Mouse (Mus musculus) gastrocnemius, postnatal 14 days (tissue): ENCODE measurements at regions not wholly inside any gene's neighbourhood (a gene's known extent, or its start where the extent isn't known, plus 50 kb on each side); places are given as distances from the start of the nearest gene placed in this dataset.

Experiments
- DNase-seq: peaks from one replicate; pipeline ENCODE4 v3.0.0; 2021; ENCODE audit warnings: mixed read lengths
- intact Hi-C: fragments of 180-260 bp; cut with DNase I; formaldehyde crosslinking; loops from one replicate; pipeline ENCODE4 v1.15.1; 2025; ENCODE audit warnings: low total_unique reads

DNA sequence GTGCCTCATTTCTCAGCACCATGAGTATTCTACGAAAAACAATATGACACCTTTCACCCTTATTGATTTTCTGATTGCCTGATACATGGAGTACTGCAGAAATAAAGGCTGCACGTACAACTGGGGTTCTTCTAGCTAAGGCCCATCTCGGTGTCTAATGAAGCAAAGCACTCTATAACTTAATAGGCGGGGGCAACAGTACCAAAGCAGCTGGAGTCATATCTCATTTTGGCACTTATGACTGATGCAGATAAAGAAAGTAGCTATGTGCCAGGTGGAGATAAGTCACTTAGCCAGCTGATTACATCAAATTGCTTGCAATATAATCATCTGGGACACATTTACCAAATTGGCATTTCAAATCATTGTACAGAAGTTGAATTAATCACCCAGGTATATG lies 73.0 kb upstream of the Lin7a start:
- intact Hi-C loops: no loop called here
- no peak for DNase-seq

DNA sequence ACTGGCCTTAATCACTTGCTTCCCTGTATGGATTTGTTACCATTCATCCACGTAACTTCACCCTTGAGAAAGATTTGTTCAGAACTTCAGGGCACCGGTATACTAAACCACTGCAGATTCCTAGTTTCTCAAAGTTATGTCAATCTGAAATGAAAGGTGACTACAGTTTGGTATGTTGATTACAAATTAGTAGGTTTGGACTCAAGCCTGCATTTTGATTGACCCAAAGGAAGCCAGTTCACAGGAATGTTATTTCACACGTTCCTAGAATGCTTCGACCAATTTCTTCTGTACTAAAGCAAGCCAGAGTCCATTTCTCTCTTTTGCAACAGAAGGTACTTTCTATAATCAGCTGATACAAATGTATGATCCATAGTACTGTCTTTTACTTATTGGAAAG lies 70.4 kb upstream of the Lin7a start:
- intact Hi-C loops: no loop called here
- no peak for DNase-seq

DNA sequence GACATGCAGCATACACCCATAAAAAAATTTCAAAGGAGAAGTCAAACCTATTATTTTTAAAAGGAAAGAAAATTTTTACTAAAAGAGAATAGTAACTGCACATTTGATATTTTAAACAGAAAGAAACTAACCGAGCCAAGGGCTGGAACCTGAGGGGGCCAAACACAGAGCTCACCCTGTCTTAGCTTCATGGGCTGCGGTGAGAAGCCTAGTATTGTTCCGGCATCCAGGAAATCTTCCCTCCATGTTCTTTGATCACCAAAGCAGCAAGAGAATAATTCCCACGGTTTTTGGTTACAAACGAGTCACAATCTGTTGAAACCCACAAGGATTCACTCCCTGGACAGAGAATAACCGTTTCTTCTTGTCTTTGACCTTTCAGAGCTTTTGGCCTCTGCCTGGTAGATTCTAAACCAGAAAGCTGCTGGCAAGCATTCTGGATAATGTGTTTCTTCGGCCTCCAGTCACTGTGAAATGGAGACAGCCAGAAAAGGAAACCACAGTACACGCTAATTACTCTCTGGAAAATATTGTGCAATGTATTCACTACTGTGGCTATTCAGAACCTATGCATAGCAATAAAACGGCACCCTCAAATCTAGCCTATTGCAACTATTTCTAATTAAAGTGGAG lies 66.3 kb upstream of the Lin7a start:
- DNase-seq: peak; percentile 3
- intact Hi-C loops: no loop called here

DNA sequence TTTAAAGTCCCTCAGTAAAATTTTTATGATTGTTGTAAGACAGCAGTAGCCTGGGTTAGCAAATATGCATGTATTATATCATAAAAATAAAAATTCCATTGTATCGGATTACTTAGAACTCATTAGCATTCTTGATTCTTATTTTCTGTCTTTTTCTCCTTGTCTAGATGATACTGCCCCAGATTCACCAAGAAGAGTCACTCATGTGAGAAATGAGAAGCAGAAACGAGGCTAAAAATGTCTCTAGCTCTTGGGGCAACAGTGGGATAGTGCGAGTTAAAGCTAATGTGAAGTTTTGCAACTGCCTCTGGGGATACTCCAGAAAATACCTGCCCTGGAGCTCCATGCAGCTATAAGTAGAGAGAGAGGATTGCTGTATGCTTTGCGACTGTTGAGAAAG lies 61.6 kb upstream of the Lin7a start:
- intact Hi-C loops: no loop called here
- no peak for DNase-seq

DNA sequence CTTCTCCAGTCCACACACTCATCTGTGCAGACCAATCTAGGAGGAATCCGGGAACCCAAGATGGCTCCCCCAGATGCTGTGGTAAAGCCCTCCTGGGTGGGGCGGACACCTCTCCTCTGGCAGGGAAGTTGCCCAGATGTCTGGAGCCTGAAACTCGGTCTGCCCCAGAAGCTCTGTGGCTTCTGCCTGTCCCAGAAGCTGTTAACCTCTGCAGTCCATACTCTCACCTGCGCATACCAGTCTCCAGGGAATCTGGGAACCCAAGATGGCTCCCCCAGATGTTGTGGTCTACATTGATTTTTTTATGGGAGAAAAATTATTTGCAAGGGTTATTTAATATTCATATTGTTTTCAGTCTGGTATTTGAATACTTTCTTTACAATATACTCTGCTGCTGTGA lies 58.4 kb upstream of the Lin7a start:
- intact Hi-C loops: no loop called here
- DNase-seq: no peak

DNA sequence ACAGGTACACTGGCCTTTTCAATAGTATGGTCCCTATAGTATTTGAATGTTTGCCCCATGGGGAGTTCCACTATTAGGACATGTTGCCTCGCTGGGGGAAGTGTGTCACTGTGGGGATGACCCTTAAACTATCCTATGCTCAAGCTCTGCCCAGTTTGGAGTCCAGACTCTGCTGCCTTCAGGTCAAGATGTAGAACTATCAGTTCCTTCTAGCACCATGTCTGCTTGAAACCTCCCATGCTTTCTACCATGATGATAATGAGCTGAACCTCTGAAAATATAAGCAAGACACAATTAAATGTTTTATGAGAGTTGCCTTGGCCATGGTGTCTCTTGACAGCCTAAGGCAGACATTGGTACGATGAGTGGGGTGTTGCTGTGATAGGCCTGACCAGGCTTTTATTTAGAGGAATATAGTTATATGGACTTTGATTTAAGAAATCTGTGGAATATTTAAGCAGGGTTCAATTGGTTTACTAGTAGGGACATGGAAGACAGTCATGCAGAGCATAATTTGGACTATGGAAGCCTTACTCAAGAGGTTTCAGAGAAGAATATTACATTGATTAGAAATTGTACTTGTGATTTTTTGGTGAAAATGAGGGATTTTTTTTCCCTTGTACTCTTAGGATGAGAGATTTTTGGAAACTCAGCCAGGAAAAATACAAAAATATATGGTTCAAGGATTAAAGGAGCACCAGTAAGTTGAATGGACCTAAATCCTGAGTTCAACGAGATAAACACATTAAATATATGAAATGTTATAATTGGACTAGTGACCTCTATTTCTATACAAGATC lies 57.7 kb upstream of the Lin7a start:
- DNase-seq: no peak
- intact Hi-C loops: no loop called here

DNA sequence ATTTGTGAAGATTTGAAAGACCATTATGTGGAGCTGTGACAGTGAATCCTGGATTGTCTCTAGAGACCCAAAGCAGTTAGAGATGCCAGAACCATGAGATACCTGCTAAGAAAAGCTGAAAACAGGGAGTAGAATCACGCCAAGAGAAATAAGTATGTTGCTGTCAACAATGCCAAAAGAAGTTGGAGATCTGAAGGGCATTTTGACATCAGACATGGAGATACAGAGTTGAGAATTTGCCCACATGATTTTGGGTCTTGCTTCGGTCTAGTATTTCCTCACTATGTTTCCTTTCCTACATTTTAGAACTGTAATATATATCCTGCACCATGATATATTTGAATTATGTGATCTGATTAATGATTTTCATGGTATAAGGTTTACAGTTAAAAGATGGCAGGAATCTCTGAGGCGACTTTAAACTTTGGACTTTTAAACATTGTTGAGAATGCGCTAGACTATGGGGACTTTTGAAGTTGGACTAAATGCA lies 56.7 kb upstream of the Lin7a start:
- intact Hi-C loops: no loop called here

DNA sequence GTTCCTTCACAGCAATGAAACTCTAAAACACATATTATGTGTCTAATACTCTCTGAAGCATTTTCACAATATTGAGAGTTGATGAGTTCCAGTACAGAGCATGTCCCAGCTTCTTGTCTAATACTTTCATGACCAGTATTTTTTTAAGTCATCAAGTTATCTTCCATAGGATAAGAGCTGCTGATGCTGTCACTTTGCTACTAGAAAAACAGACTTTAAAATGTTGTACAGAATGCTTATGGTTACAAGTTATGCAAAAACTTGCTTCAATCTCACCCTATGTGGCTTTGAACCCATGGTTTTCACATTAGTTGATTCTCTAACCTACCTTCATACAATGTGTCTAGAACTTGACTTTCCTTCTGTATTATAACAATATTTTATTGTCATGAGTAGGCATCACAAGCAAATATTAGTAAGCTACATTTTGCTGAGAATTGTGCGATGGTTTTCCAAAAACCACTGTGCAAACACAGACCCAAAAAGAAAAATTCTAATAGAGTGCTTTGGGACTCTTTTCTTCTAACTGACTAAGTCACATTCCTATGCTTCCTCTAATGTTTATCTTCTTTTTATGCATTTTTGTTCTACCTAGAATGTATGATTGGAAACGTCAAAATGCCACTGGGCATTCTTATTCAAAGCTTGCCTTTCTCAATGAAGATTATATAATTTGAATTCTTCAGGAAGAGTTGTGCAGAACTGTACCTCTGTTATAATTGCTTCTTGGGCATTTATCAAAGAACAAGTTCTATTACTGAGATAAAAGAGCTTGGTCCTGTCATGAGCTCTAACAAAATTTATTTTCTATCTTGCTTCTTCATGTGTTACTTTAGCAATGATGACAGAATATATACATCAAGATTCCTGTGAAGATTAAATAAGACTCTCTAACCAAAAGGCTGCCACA lies 55.6 kb upstream of the Lin7a start:
- intact Hi-C loops: no loop called here
- DNase-seq: no peak

More for the DNA sequence above, 56.7 kb upstream of the Lin7a start:
- DNase-seq: no peak

DNA sequence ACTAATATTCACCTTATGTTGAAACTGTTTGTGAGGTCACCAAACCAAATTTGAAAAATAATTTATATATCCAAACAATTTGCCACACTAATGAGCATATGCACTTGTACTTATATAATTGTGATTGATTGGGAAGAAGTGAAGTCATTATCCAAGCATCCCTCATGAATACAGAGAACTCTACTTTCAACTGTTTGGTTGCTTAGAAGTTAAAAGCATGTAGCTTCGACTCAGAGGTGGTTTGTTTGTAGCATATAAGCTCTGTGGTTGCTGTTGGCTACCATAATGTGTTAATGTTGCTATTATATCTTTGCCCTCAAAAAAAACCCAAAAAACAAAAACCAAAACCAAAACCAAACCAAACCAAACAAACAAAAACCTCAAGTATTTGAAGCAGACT lies 54.7 kb upstream of the Lin7a start:
- intact Hi-C loops: no loop called here
- DNase-seq: no peak

DNA sequence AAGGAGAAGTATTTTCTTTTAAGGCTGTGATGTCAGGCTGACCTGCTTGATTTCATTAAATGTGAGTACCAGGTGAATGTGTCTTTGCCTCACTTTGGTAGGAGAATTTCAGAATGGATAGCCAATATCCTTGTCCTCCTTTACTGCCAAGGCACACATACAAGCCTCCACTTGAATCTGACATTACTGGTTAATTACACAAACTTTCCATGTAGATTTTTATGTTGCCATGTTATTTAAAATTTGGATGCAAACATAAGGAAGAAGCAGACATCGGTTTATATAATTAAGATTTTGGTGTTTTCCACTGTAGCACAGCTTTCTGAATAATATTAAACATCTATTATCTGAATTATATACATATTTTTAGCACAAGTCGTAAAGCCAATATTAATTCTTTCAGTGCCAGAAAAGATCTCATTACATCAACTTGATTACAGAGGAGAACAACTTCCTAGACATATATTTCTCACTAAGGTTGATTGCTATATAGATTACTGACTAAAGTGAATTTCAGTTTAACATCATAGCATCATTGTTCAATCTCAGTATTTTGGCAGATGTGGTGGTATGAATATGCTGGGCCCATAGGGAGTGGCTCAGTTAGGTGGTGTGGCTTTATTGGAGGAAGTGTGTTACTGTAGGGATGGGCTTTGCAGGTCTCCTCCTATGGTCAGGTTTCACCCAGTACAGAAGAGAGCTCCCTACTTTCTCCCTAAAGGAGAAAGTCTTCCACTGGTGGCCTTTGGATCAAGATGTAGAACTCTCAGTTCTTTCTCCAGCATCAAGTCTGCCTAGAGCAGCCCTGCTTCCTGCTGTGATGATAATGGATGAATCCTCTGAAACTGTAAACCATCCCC lies 53.9 kb upstream of the Lin7a start:
- intact Hi-C loops: no loop called here

DNA sequence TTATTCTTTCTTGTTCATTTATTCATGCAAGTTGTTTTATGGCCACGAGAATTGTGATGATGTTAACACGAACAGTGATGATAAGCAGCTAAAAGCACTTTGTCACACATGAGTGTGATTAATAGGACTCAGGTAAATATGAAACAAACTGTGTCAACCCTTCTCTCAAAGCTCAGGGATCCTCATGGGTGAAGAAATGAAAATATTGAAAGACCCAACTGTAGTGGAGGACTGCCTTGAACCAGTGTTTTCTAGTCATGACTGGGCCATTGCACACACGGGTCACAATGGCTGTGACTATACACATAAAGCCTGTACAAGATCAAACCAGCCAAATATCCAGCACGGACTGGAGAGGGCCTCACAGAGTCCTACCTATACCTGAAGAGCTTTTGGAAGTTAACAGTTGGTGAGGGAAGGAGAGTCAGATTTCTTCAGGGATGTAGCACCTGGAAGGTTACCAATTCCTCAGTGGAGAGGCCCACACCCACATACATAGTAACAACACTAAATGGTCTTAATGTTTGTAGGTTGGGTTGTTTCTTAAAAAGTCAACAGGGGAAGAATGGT lies 52.5 kb upstream of the Lin7a start:
- no peak for DNase-seq
- intact Hi-C loops: no loop called here

More for the DNA sequence above, 53.9 kb upstream of the Lin7a start:
- no peak for DNase-seq

DNA sequence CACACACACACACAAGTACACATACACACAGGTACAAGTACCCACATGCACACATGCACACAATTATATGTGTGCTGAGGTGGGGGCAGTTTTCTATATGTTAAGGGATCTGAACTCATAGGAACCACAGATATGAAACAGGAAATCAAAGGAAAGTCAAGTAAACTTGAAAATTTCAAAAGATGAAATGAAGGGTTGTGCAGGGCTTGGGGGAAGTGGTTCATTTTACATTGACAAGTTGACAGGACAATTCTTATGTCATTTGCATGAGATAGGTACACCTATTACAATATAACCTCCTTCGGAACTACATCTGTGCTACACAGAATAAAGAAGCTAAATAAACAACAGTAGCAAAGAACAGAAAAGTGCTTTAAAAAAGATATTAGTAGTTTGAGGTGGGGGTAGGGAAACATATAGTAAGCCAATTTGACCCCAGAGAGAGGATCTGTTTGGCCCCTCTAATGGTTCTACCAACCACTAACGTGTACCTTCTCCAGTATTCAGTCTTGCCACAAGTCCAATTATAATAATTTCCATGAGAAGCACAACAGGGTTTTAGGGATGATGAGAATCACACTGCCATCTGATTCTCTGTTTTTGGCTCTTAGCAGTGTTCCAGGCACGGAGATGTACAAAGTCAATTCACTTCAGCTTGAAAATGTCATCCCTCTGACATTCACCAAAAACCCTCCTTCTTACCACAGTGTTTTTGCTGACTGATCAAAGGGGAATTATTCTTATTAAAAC lies 51.7 kb upstream of the Lin7a start:
- DNase-seq: no peak
- intact Hi-C loops: no loop called here

DNA sequence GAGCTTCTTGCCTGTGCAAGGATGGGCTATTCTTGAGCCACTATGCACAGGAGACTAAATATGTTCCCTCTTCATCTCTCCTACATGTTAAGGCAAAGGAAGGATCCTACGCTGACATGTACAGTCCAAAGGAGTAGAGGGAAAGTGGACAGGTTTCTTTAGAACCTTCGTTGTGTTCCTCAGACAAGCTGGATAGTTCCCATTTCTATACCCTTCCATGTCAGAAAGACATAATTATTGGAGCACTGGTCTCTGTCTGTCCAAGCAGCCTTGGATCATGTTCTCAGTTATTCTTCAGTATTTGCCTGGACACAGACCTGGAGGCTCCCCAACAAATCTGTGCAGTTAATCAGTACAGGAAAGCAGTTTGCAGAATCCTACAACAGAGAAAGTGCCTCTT lies 51.0 kb upstream of the Lin7a start:
- DNase-seq: no peak
- intact Hi-C loops: no loop called here

DNA sequence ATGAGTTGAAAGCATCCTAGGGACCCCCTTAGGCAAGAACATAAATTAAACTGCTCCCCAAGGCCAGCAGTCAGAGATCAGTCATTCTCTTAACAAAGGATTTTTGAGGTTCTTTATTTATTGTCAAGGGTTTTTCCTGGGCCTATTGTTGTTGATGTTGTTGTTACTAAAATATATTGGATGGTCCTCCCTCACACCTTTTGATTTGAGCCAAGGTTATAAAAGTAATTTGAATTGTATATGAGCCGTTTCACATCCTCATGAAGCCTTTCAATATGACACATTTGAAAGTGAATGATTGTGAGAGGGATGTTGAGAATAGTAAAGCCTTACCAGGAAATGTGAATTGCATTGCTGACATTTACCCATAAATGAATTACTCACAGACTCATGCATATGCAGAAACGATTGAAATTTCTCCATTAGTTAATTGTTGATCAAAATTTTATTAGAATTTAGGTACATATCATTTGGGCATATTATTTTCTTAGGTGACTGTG lies 50.3 kb upstream of the Lin7a start:
- intact Hi-C loops: no loop called here
- no peak for DNase-seq
